Mouse (Mus musculus) E14TG2a.4 (cell line): ENCODE data around the gene Atp2b1.

Source experiments
- H3K27me3 ChIP-seq: 2 replicates; pipeline ENCODE4 v1.6.1; 2014; ENCODE audit warnings: low read length, control low read depth; ENCODE audit not compliant: insufficient read depth
- H3K36me3 ChIP-seq: 2 replicates; pipeline ENCODE4 v1.6.1; 2014; ENCODE audit warnings: low read length, control low read depth; ENCODE audit not compliant: insufficient read depth
- H3K4me1 ChIP-seq: replicated peaks from 2 replicates; pipeline ENCODE4 v1.6.1; 2014; ENCODE audit warnings: low read depth, low read length, control low read depth
- H3K4me3 ChIP-seq: replicated peaks from 2 replicates; pipeline ENCODE4 v1.5.1; 2014; ENCODE audit warnings: mild to moderate bottlenecking, low read length
- H3K9me3 ChIP-seq: 2 replicates; pipeline ENCODE4 v1.6.1; 2014; ENCODE audit warnings: low read length, control low read depth
- CTCF ChIP-seq: conservative IDR thresholded peaks from 2 replicates; pipeline ENCODE4 v1.5.1; 2014; ENCODE audit warnings: low read length
- NANOG ChIP-seq: IDR thresholded peaks from 2 replicates; pipeline ENCODE4 v1.6.1; 2014; ENCODE audit warnings: borderline replicate concordance, low read length, mixed read lengths
- POU5F1 ChIP-seq: IDR thresholded peaks from 2 replicates; pipeline ENCODE4 v1.6.1; 2014; ENCODE audit warnings: low read length, borderline replicate concordance

Atp2b1 gene

GRCm38 (mm10) chr10:98913961-98914809, at the start of gene Atp2b1:
Gene Atp2b1 (plus strand): TSS chr10:98914406.
- peaks cover 20% of the 10 kb centered on the region for H3K27me3 ChIP-seq
- TF ChIP-seq NANOG (no peak), CTCF (no peak), POU5F1 (no peak)
- no peaks in the 10 kb centered on the region for H3K9me3 ChIP-seq
- H3K36me3 ChIP-seq: no peaks in the 10 kb centered on the region
- H3K4me3 ChIP-seq: peak within 1 kb of the TSS; percentile 94
- peaks cover 19% of the 10 kb centered on the region for H3K4me1 ChIP-seq

- H3K27me3 ChIP-seq: no peaks in the 10 kb centered on the region
- no peaks in the 10 kb centered on the region for H3K36me3 ChIP-seq
- no peaks in the 10 kb centered on the region; the same call in 1 of the 2 replicates for H3K9me3 ChIP-seq
- H3K4me3 ChIP-seq: no peak overlapping the region
- no peaks in the 10 kb centered on the region for H3K4me1 ChIP-seq
- TF ChIP-seq POU5F1 (no peak), NANOG (no peak), CTCF (no peak)
Measured at GRCm38 (mm10) chr10:98864851-98865250, 49.4 kb upstream of the Atp2b1 start.

DNA sequence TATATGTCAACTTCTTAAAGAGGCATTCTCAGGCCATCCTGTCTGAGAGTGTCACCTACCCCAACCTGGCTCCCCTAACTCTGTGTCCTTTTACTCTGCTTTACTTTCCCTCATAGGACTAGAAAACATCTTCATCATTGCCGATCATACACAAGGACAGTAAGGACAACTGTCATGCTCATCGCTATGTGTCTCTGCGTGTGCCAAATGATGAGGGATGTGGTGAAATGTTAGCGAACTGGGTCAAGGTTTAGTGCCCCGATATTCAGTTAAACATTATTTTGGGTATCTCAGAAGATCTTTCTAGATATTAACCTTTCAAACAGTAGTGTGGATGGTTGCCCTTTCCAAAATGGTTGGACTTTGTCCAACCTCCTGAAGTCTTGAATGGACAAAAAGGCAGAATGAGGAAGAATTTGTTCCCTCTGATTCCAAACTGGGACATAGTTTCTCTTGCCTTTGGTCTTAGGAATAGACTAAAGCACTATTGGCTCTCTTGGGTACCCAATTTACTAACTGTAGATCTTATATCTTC, 47.3 kb upstream of the Atp2b1 start:
- no peaks in the 10 kb centered on the region for H3K36me3 ChIP-seq
- no peaks in the 10 kb centered on the region for H3K4me1 ChIP-seq
- H3K27me3 ChIP-seq: no peaks in the 10 kb centered on the region
- TF ChIP-seq NANOG (no peak), CTCF (no peak), POU5F1 (no peak)
- H3K4me3 ChIP-seq: no peak overlapping the region
- peaks cover 7% of the 10 kb centered on the region; the same call in 1 of the 2 replicates for H3K9me3 ChIP-seq

DNA sequence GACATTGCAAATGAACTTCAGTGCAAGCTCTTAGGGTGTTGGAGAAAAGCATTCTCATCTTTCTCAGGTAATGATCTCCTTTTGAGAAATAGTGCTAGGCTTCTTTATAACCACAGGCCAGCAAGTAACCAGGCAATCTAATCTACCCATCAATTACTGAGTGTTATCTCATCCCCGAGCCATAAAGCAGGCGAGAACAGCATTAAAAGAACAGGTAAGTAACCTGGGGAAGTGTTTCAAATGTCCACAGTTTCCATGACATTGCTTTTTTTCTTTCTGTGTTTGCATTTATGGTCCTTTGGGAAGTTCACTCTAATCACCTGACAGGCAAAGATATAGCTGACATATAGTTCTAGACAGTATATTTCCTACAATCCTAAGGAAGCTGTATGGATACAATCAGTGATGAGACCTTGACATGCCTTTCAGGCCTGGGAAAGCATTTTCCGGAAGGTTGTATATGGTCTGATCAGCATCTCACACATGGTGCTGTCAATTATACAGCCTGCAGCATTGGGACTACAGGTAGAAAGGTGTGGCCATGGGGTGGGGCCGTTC, 45.8 kb upstream of the Atp2b1 start:
- Histone ChIP-seq H3K4me1 (no peaks in the 10 kb centered on the region), H3K27me3 (no peaks in the 10 kb centered on the region), H3K9me3 (peaks cover 7% of the 10 kb centered on the region; the same call in 1 of the 2 replicates), H3K36me3 (no peaks in the 10 kb centered on the region), H3K4me3 (no peak overlapping the region)
- no peak for TF ChIP-seq POU5F1

DNA sequence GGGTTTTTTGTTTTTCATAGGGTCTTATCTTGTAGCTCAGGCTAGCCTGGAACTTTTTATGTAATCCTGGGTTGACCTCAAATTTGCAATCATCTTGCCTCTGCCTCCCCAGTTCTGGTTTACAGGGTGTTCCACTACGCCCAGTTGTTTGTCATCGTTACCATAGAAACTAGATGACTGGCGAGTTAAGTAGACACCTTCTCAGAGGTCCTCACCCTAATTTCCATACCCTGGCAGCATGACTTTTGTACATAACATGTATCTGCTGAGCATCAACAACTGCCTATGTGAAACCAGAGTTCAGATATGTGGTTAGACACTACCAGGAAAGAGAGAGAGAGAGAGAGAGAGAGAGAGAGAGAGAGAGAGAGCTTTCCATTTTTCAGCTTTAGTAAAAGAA, 36.4 kb upstream of the Atp2b1 start:
- no peaks in the 10 kb centered on the region for H3K9me3 ChIP-seq
- no peak overlapping the region for H3K4me3 ChIP-seq
- no peaks in the 10 kb centered on the region for H3K27me3 ChIP-seq
- TF ChIP-seq POU5F1 (no peak), CTCF (no peak), NANOG (no peak)
- H3K4me1 ChIP-seq: no peaks in the 10 kb centered on the region
- H3K36me3 ChIP-seq: no peaks in the 10 kb centered on the region

- TF ChIP-seq NANOG (no peak), POU5F1 (no peak), CTCF (no peak)
- Histone ChIP-seq H3K36me3 (no peaks in the 10 kb centered on the region), H3K4me3 (no peak overlapping the region), H3K27me3 (no peaks in the 10 kb centered on the region), H3K9me3 (no peaks in the 10 kb centered on the region), H3K4me1 (no peaks in the 10 kb centered on the region)
Measured at GRCm38 (mm10) chr10:98878636-98879035, 35.6 kb upstream of the Atp2b1 start.

- H3K4me1 ChIP-seq: no peaks in the 10 kb centered on the region
- TF ChIP-seq CTCF (no peak), POU5F1 (no peak), NANOG (no peak)
- no peak overlapping the region for H3K4me3 ChIP-seq
- H3K9me3 ChIP-seq: no peaks in the 10 kb centered on the region
- H3K36me3 ChIP-seq: no peaks in the 10 kb centered on the region
- no peaks in the 10 kb centered on the region for H3K27me3 ChIP-seq
Measured at GRCm38 (mm10) chr10:98880057-98880456, 34.1 kb upstream of the Atp2b1 start.

DNA sequence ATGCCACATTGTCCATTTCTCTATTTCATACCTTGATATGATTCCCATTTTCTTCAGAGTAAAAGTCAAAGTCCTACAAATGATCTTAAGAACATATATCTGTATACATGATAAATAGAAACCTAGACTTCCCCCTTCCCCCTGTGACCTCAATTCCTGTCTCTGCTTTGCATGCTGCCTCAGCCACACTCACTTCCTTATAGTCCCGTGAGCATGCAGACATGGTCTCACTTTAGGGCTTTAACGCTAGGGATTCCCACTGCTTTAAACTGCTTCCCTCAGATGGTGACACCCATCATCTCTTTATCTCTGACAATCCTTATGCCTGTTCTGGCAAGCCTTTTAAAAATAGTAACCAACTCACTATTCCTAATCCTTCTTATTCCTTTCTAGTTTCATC, 33.5 kb upstream of the Atp2b1 start:
- no peaks in the 10 kb centered on the region for H3K27me3 ChIP-seq
- H3K9me3 ChIP-seq: no peaks in the 10 kb centered on the region
- TF ChIP-seq POU5F1 (no peak), CTCF (no peak), NANOG (no peak)
- no peaks in the 10 kb centered on the region for H3K36me3 ChIP-seq
- no peak overlapping the region for H3K4me3 ChIP-seq
- no peaks in the 10 kb centered on the region for H3K4me1 ChIP-seq

GRCm38 (mm10) chr10:98881492-98881891, 32.7 kb upstream of the Atp2b1 start:
- Histone ChIP-seq H3K36me3 (no peaks in the 10 kb centered on the region), H3K27me3 (no peaks in the 10 kb centered on the region), H3K4me1 (no peaks in the 10 kb centered on the region), H3K4me3 (no peak overlapping the region), H3K9me3 (no peaks in the 10 kb centered on the region)
- TF ChIP-seq NANOG: no peak
